Mouse (Mus musculus) limb, embryonic 13.5 days (tissue): ENCODE measurements around the gene Il1r1. TPM values are rescaled to one million over a fixed set of nuclear protein-coding genes. Genes with fewer than 3 reads are reported as not detected.
A peak's percentile ranks its signal among the peaks of the same experiment; 100 is the strongest.

Experiments
- ATAC-seq: fragments of 200-750 bp; cut with Nextera tagmentation; 2 replicates; pipeline ENCODE4 v1.8.0; 2017; ENCODE audit warnings: low read depth, moderate number of reproducible peaks, moderate TSS enrichment; ENCODE audit not compliant: low FRiP score
- H3K27ac ChIP-seq: fragments of 300-500 bp; sonication (generic); 2 replicates; pipeline ENCODE4 v1.5.1; 2015; ENCODE audit warnings: inconsistent platforms, mild to moderate bottlenecking, moderate library complexity
- H3K27me3 ChIP-seq: fragments of 300-500 bp; sonication (generic); 2 replicates; pipeline ENCODE4 v1.6.1; 2015; ENCODE audit warnings: mild to moderate bottlenecking, inconsistent platforms
- H3K36me3 ChIP-seq: fragments of 300-500 bp; sonication (generic); 2 replicates; pipeline ENCODE4 v1.6.1; 2015; ENCODE audit warnings: inconsistent platforms, mild to moderate bottlenecking, moderate library complexity
- H3K4me1 ChIP-seq: fragments of 300-500 bp; sonication (generic); 2 replicates; pipeline ENCODE4 v1.6.1; 2015; ENCODE audit warnings: inconsistent platforms
- H3K4me2 ChIP-seq: fragments of 300-500 bp; sonication (generic); replicated peaks from 2 replicates; pipeline ENCODE4 v1.6.1; 2015; ENCODE audit warnings: inconsistent platforms, mild to moderate bottlenecking, moderate library complexity
- H3K4me3 ChIP-seq: fragments of 300-500 bp; sonication (generic); 2 replicates; pipeline ENCODE4 v1.5.1; 2015; ENCODE audit warnings: moderate library complexity, mild to moderate bottlenecking, inconsistent platforms
- H3K9ac ChIP-seq: fragments of 300-500 bp; sonication (generic); 2 replicates; pipeline ENCODE4 v1.6.1; 2015; ENCODE audit warnings: mild to moderate bottlenecking, inconsistent platforms
- H3K9me3 ChIP-seq: fragments of 300-500 bp; sonication (generic); 2 replicates; pipeline ENCODE4 v1.6.1; 2016; ENCODE audit warnings: inconsistent platforms
- WGBS: fragments of 180-500 bp; shearing (Covaris S2); methylation state at CpG from one replicate; pipeline ENCODE4 v1.1.7; 2015; 5-methylcytosine and 5-hydroxymethylcytosine counted together
- polyA plus RNA-seq: library from polyadenylated mRNA; unstranded; fragments of >200 nt; fragmentation: Nextera tagmentation; extraction: Ambion mirVana; gene quantifications from 2 replicates; pipeline ENCODE4 v1.2.1, GENCODE M21; 2015

The Il1r1 gene
- polyA plus RNA-seq, 1 experiment from 2014 or later = 6.6 TPM

GRCm38 (mm10) chr1:40213337-40214159 is 11.3 kb upstream of the Il1r1 start:
- Histone ChIP-seq H3K9ac (no peak overlapping the region), H3K4me1 (no peaks in the 10 kb centered on the region), H3K4me3 (no peak overlapping the region), H3K9me3 (0 out of 2 replicates have a peak, but pooled peaks cover 8% of the 10 kb centered on the region), H3K27me3 (no peaks in the 10 kb centered on the region), H3K4me2 (no peak overlapping the region), H3K36me3 (no peaks in the 10 kb centered on the region), H3K27ac (no peak overlapping the region)
- no peak for ATAC-seq
- 84% methylated on average over 4 of the region's 4 CpGs for whole genome bisulfite sequencing

- 86% methylated on average over 5 of the region's 5 CpGs for WGBS
- Histone ChIP-seq H3K4me3 (no peak overlapping the region), H3K36me3 (no peaks in the 10 kb centered on the region), H3K27me3 (no peaks in the 10 kb centered on the region), H3K9me3 (0 out of 2 replicates have a peak, but pooled peaks cover 4% of the 10 kb centered on the region), H3K9ac (no peak overlapping the region), H3K4me2 (no peak overlapping the region), H3K4me1 (peaks cover 2% of the 10 kb centered on the region; the same call in 1 of the 2 replicates), H3K27ac (no peak overlapping the region)
- ATAC-seq = no peak
Measured at GRCm38 (mm10) chr1:40217521-40217920, 7.4 kb upstream of the Il1r1 start.

GRCm38 (mm10) chr1:40218603-40219002 is 6.3 kb upstream of the Il1r1 start:
- ATAC-seq = no peak
- H3K9ac ChIP-seq = no peak overlapping the region
- no peaks in the 10 kb centered on the region for H3K36me3 ChIP-seq
- H3K9me3 ChIP-seq = 0 out of 2 replicates have a peak, but pooled peaks cover 4% of the 10 kb centered on the region
- H3K27ac ChIP-seq = no peak overlapping the region
- 82% methylated on average over 3 of the region's 3 CpGs for WGBS
- no peak overlapping the region for H3K4me2 ChIP-seq
- no peak overlapping the region for H3K4me3 ChIP-seq
- H3K27me3 ChIP-seq = no peaks in the 10 kb centered on the region
- H3K4me1 ChIP-seq = peaks cover 5% of the 10 kb centered on the region; the same call in 1 of the 2 replicates

- Histone ChIP-seq H3K9ac (no peak overlapping the region), H3K4me3 (no peak overlapping the region), H3K36me3 (no peaks in the 10 kb centered on the region), H3K27me3 (no peaks in the 10 kb centered on the region), H3K4me2 (no peak overlapping the region), H3K9me3 (0 out of 2 replicates have a peak, but pooled peaks cover 4% of the 10 kb centered on the region), H3K27ac (no peak overlapping the region), H3K4me1 (peaks cover 18% of the 10 kb centered on the region)
- WGBS = 59% methylated on average over 1 of the region's 1 CpGs
- ATAC-seq = no peak
Measured at GRCm38 (mm10) chr1:40220549-40220948, 4.3 kb upstream of the Il1r1 start.

- 51% methylated on average over 4 of the region's 4 CpGs for WGBS
- no peak for ATAC-seq
Measured at GRCm38 (mm10) chr1:40221864-40222263, 3.0 kb upstream of the Il1r1 start.

GRCm38 (mm10) chr1:40222680-40223079 is 2.2 kb upstream of the Il1r1 start:
- no peaks in the 10 kb centered on the region for H3K9me3 ChIP-seq
- WGBS = 70% methylated on average over 8 of the region's 8 CpGs
- H3K4me3 ChIP-seq = no peak overlapping the region
- no peaks in the 10 kb centered on the region for H3K36me3 ChIP-seq
- no peak overlapping the region for H3K9ac ChIP-seq
- ATAC-seq = no peak
- peaks cover 18% of the 10 kb centered on the region for H3K4me1 ChIP-seq
- no peak overlapping the region for H3K27ac ChIP-seq
- no peak overlapping the region for H3K4me2 ChIP-seq
- H3K27me3 ChIP-seq = no peaks in the 10 kb centered on the region

More at GRCm38 (mm10) chr1:40221864-40222263, 3.0 kb upstream of the Il1r1 start:
- H3K9ac ChIP-seq = no peak overlapping the region
- H3K4me1 ChIP-seq = peaks cover 18% of the 10 kb centered on the region
- no peaks in the 10 kb centered on the region for H3K27me3 ChIP-seq
- no peaks in the 10 kb centered on the region for H3K9me3 ChIP-seq
- no peak overlapping the region for H3K27ac ChIP-seq
- no peaks in the 10 kb centered on the region for H3K36me3 ChIP-seq
- H3K4me3 ChIP-seq = no peak overlapping the region
- H3K4me2 ChIP-seq = no peak overlapping the region

GRCm38 (mm10) chr1:40223591-40223990 is 1.3 kb upstream of the Il1r1 start:
- Histone ChIP-seq H3K4me3 (no peak overlapping the region), H3K4me2 (no peak overlapping the region), H3K36me3 (no peaks in the 10 kb centered on the region), H3K9ac (no peak overlapping the region), H3K27ac (no peak overlapping the region), H3K4me1 (peaks cover 18% of the 10 kb centered on the region), H3K27me3 (no peaks in the 10 kb centered on the region), H3K9me3 (no peaks in the 10 kb centered on the region)
- 83% methylated on average over 2 of the region's 2 CpGs for WGBS
- no peak for ATAC-seq

- Histone ChIP-seq H3K27me3 (no peaks in the 10 kb centered on the region), H3K4me2 (no peak overlapping the region), H3K4me3 (no peak overlapping the region), H3K4me1 (peaks cover 18% of the 10 kb centered on the region), H3K27ac (peak overlapping the region; percentile 15; the same call in 1 of the 2 replicates), H3K9me3 (no peaks in the 10 kb centered on the region), H3K36me3 (no peaks in the 10 kb centered on the region), H3K9ac (no peak overlapping the region)
- 58% methylated on average over 2 of the region's 2 CpGs for WGBS
- ATAC-seq = no peak
Measured at GRCm38 (mm10) chr1:40225580-40225979, 700 bp downstream of the Il1r1 start.

GRCm38 (mm10) chr1:40229033-40229432 is 4.2 kb downstream of the Il1r1 start:
- H3K4me3 ChIP-seq = no peak overlapping the region
- no peaks in the 10 kb centered on the region for H3K9me3 ChIP-seq
- H3K27me3 ChIP-seq = no peaks in the 10 kb centered on the region
- no peak overlapping the region for H3K27ac ChIP-seq
- H3K4me1 ChIP-seq = peaks cover 29% of the 10 kb centered on the region
- 83% methylated on average over 3 of the region's 3 CpGs for WGBS
- no peak for ATAC-seq
- H3K9ac ChIP-seq = no peak overlapping the region
- H3K36me3 ChIP-seq = no peaks in the 10 kb centered on the region
- no peak overlapping the region for H3K4me2 ChIP-seq

GRCm38 (mm10) chr1:40229771-40230280 is 4.9 kb downstream of the Il1r1 start:
- Histone ChIP-seq H3K4me2 (no peak overlapping the region), H3K36me3 (no peaks in the 10 kb centered on the region), H3K27me3 (no peaks in the 10 kb centered on the region), H3K9ac (no peak overlapping the region), H3K4me1 (peaks cover 31% of the 10 kb centered on the region), H3K27ac (no peak overlapping the region), H3K4me3 (no peak overlapping the region), H3K9me3 (no peaks in the 10 kb centered on the region)
- WGBS = 89% methylated on average over 3 of the region's 3 CpGs
- ATAC-seq = no peak

GRCm38 (mm10) chr1:40230336-40230735 is 5.5 kb downstream of the Il1r1 start:
- Histone ChIP-seq H3K36me3 (no peaks in the 10 kb centered on the region), H3K9ac (no peak overlapping the region), H3K9me3 (no peaks in the 10 kb centered on the region), H3K4me2 (no peak overlapping the region), H3K27ac (no peak overlapping the region), H3K4me1 (peaks cover 28% of the 10 kb centered on the region), H3K4me3 (no peak overlapping the region), H3K27me3 (no peaks in the 10 kb centered on the region)
- ATAC-seq = no peak
- 84% methylated on average over 7 of the region's 7 CpGs for WGBS

GRCm38 (mm10) chr1:40231116-40231515 is 6.2 kb downstream of the Il1r1 start:
- WGBS = 80% methylated on average over 3 of the region's 3 CpGs
- Histone ChIP-seq H3K27ac (no peak overlapping the region), H3K9ac (no peak overlapping the region), H3K36me3 (no peaks in the 10 kb centered on the region), H3K9me3 (no peaks in the 10 kb centered on the region), H3K4me2 (no peak overlapping the region), H3K4me1 (peaks cover 34% of the 10 kb centered on the region), H3K27me3 (no peaks in the 10 kb centered on the region), H3K4me3 (no peak overlapping the region)
- no peak for ATAC-seq
